Mouse (Mus musculus) hindbrain, embryonic 12.5 days (tissue): ENCODE results near the gene Xlr3c. TPM values are rescaled to one million over a fixed set of nuclear protein-coding genes. Genes with fewer than 3 reads are reported as not detected.
"Not testable (repeated sequence)": the region's sequence is repeated elsewhere in the genome, so short reads cannot be mapped to it uniquely, and the experiment has no call there.

Source experiments
- ATAC-seq: fragments of 200-750 bp; cut with Nextera tagmentation; 2 replicates; pipeline ENCODE4 v1.8.0; 2017; ENCODE audit warnings: moderate TSS enrichment; ENCODE audit not compliant: low FRiP score
- H3K27ac ChIP-seq: fragments of 300-500 bp; sonication (generic); 2 replicates; pipeline ENCODE4 v1.5.1; 2016; ENCODE audit warnings: mild to moderate bottlenecking
- H3K27me3 ChIP-seq: fragments of 300-500 bp; sonication (generic); 2 replicates; pipeline ENCODE4 v1.6.1; 2016; ENCODE audit warnings: mild to moderate bottlenecking
- H3K36me3 ChIP-seq: fragments of 300-500 bp; sonication (generic); 2 replicates; pipeline ENCODE4 v1.6.1; 2016; ENCODE audit warnings: mild to moderate bottlenecking
- H3K4me1 ChIP-seq: fragments of 300-500 bp; sonication (generic); 2 replicates; pipeline ENCODE4 v1.6.1; 2016
- H3K4me2 ChIP-seq: fragments of 300-500 bp; sonication (generic); replicated peaks from 2 replicates; pipeline ENCODE4 v1.6.1; 2016; ENCODE audit warnings: mild to moderate bottlenecking
- H3K4me3 ChIP-seq: fragments of 300-500 bp; sonication (generic); 2 replicates; pipeline ENCODE4 v1.5.1; 2016; ENCODE audit warnings: mild to moderate bottlenecking
- H3K9ac ChIP-seq: fragments of 300-500 bp; sonication (generic); 2 replicates; pipeline ENCODE4 v1.6.1; 2016; ENCODE audit warnings: mild to moderate bottlenecking, moderate library complexity
- H3K9me3 ChIP-seq: fragments of 300-500 bp; sonication (generic); replicated peaks from 2 replicates; pipeline ENCODE4 v1.6.1; 2016; ENCODE audit warnings: mild to moderate bottlenecking
- WGBS: fragments of 180-500 bp; shearing (Covaris S2); methylation state at CpG from one replicate; pipeline ENCODE4 v1.1.7; 2016; 5-methylcytosine and 5-hydroxymethylcytosine counted together
- polyA plus RNA-seq: library from polyadenylated mRNA; unstranded; fragments of >200 nt; fragmentation: Nextera tagmentation; extraction: Ambion mirVana; gene quantifications from 2 replicates; pipeline ENCODE4 v1.2.1, GENCODE M21; 2016

The Xlr3c gene
- 0.35 and 0.43 TPM in 2 replicates for polyA plus RNA-seq

DNA sequence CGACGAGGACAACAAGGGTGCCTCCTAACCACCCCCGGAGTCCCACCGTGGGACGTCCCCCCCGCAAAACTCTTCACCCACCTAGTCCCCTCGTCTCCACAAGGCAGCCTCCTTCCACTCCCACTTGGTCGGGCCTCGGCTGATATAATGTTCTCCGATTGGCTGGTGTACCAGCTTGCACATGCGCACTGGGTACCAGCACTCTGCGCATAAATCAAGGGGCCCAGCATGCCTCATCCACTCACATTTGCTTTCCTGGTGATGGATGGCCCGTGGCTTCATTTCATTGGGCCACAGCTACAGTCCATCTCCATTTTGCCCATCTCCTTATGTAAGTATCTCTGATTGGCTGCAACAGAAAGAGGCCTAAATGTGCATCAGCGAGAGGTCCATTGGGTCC, at the start of gene Xlr3c:
Gene Xlr3c (minus strand): TSS at position 121 of the 400 bp plus-strand sequence.
- not testable (repeated sequence) for H3K27me3 ChIP-seq, H3K9ac ChIP-seq, H3K4me2 ChIP-seq, H3K4me3 ChIP-seq, H3K27ac ChIP-seq, ATAC-seq, H3K36me3 ChIP-seq, H3K4me1 ChIP-seq, H3K9me3 ChIP-seq
- 92% methylated on average over 14 of the region's 14 CpGs for WGBS

DNA sequence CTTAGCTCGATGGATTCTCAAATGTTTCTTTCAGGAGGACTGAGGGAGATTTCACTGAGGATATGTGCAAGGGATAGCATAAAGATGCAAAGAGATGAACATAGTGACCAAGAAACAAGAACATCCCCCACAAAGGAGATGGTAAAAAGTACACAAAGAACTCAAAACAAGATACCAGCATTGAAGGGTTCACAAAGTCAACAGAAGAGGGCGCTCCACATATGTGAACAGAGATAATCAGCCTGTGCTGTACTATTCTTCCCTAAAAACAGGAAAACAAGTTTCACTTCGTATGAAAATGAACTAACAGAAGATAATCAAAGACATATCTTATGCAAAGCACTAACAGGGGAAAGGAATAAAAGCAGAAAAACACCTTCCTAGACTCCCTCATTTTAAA, 47.3 kb upstream of the Xlr3c start:
- H3K9me3 ChIP-seq, result no peaks in the 10 kb centered on the region
- no peak overlapping the region for H3K4me3 ChIP-seq
- no peak overlapping the region for H3K9ac ChIP-seq
- H3K4me2 ChIP-seq, result no peak overlapping the region
- H3K36me3 ChIP-seq, result no peaks in the 10 kb centered on the region
- H3K4me1 ChIP-seq, result no peaks in the 10 kb centered on the region
- H3K27ac ChIP-seq, result no peak overlapping the region
- ATAC-seq, result no peak
- H3K27me3 ChIP-seq, result no peaks in the 10 kb centered on the region
- WGBS, result 38% methylated on average over 3 of the region's 3 CpGs

GRCm38 (mm10) chrX:73295745-73296144, 30.6 kb upstream of the Xlr3c start:
- H3K4me1 ChIP-seq, H3K27ac ChIP-seq, H3K27me3 ChIP-seq, ATAC-seq, H3K9me3 ChIP-seq, H3K4me3 ChIP-seq, H3K36me3 ChIP-seq, H3K9ac ChIP-seq, H3K4me2 ChIP-seq: not testable (repeated sequence)
- WGBS, result 73% methylated on average over 8 of the region's 10 CpGs

- not testable (repeated sequence) for H3K9ac ChIP-seq, H3K36me3 ChIP-seq, H3K9me3 ChIP-seq, ATAC-seq, H3K4me3 ChIP-seq, H3K27ac ChIP-seq, H3K4me2 ChIP-seq, H3K4me1 ChIP-seq, H3K27me3 ChIP-seq
- WGBS, result 89% methylated on average over 15 of the region's 17 CpGs
Measured at GRCm38 (mm10) chrX:73292876-73293275, 27.7 kb upstream of the Xlr3c start, which contains the start of the genes Xlr5a and Xlr5c. Gene Xlr5a, minus strand, starts transcription at chrX:73292976. Gene Xlr5c, minus strand, starts transcription at chrX:73292976.

DNA sequence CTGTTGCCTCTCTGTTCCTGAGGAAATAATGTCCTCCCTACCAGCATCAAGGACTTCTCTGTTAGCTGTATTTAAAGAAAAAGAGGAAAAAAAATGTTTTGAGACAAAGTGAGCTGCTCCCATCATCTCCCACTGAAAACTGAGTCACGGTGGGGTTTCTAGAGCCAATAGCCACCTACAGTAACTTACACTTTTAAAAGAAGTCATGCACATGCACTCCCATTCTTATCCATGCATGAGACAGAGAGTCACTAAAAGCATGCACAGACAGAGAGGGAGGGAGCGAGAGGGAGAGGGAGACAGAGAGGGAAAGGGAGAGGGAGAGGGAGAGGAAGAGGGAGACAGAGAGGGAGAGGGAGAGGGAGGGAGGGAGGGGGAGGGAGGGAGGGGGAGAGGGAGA, 2.8 kb downstream of the Xlr3c start:
- not testable (repeated sequence) for H3K9me3 ChIP-seq, H3K4me1 ChIP-seq, H3K4me2 ChIP-seq, H3K9ac ChIP-seq, ATAC-seq, H3K27ac ChIP-seq, H3K36me3 ChIP-seq, H3K27me3 ChIP-seq, H3K4me3 ChIP-seq
- 92% methylated on average over 1 of the region's 2 CpGs for WGBS

DNA sequence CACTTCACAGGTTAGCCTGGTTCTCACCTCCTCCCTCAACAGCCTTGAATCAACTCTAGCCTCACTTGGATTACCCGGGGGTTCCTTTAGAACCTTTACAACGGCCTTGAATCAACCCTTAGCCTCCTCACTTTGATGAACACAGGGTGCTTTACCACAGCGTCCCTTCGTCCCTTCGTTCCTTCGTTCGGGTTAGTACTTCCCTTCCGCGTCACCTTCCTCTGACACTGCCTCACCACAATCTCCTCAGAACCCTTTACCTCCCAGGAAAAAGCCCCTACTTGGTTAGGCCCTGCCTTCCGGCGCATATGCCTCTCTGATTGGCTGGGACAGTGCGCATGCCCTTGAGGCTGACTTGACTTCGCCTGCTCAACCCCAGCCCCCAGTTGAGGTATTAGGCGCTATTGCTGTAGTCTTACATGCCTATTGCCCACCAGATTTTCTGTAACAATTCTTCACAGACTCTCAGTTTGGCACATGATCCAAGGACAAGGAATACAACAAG, 22.3 kb downstream of the Xlr3c start, which contains the start of gene Xlr4c:
Gene Xlr4c (minus strand): TSS at position 310 of the 505 bp plus-strand sequence.
- ATAC-seq, H3K27me3 ChIP-seq, H3K4me2 ChIP-seq, H3K9ac ChIP-seq, H3K4me1 ChIP-seq, H3K9me3 ChIP-seq, H3K4me3 ChIP-seq, H3K36me3 ChIP-seq, H3K27ac ChIP-seq: not testable (repeated sequence)
- 91% methylated on average over 14 of the region's 14 CpGs for WGBS

DNA sequence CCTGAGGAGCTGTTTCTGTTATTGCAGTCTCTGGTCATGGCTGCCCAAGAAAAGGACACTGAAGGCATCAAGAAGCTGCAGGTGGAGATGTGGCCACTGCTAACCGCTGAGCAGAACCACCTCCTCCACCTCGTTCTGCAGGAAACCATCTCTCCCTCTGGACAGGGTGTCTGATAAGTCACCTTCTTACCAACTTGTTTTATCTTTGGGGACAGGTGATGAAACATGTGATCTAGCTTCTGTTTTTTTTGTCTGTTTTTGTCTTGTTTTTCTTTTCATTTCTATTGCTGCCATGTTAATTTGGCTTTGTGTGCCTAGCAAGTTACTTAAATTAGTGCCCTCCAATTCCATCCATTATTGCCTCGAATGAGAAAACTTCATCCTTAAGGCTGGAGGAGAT, 35.9 kb downstream of the Xlr3c start:
- H3K4me3 ChIP-seq, result peak overlapping the region; percentile 62
- peak overlapping the region; percentile 92 for H3K27ac ChIP-seq
- H3K36me3 ChIP-seq, result no peaks in the 10 kb centered on the region
- H3K4me1 ChIP-seq, result no peaks in the 10 kb centered on the region
- H3K27me3 ChIP-seq, result peaks cover 11% of the 10 kb centered on the region; the same call in 1 of the 2 replicates
- 43% methylated on average over 3 of the region's 3 CpGs for WGBS
- peak overlapping the region; percentile 72 for H3K9ac ChIP-seq
- H3K9me3 ChIP-seq, result no peaks in the 10 kb centered on the region
- peak overlapping the region; percentile 71 for H3K4me2 ChIP-seq
- no peak for ATAC-seq

DNA sequence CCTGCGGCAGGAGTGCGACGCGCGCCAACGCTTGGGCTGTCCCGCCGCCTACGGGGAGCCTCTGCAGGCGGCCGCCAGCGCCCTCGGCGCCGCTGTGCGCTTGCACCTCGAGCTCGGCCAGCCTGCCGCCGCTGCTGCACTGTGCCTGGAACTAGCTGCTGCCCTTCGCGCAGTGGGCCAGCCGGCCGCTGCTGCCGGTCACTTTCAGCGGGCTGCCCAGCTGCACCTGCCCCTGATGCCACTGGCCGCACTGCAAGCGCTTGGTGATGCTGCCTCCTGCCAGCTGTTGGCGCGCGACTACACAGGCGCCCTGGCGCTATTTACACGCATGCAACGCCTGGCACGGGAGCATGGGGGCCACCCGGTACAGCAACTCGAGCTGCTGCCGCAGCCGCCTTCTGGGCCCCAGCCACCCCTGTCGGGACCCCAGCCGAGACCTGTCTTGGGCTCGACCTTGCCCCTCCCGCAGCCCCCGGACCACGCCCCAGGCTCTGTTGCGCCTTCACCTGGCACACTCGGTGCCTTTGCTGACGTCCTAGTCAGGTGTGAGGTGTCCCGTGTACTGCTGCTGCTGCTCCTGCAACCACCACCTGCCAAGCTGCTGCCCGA, 36.5 kb downstream of the Xlr3c start:
- Histone ChIP-seq H3K4me2 (peak overlapping the region; percentile 71), H3K27me3 (peaks cover 11% of the 10 kb centered on the region; the same call in 1 of the 2 replicates), H3K36me3 (no peaks in the 10 kb centered on the region), H3K9me3 (no peaks in the 10 kb centered on the region), H3K4me1 (no peaks in the 10 kb centered on the region), H3K4me3 (peak overlapping the region; percentile 62), H3K27ac (peak overlapping the region; percentile 92), H3K9ac (peak overlapping the region; percentile 72)
- 24% methylated on average over 47 of the region's 51 CpGs for WGBS
- peak; percentile 64 for ATAC-seq

DNA sequence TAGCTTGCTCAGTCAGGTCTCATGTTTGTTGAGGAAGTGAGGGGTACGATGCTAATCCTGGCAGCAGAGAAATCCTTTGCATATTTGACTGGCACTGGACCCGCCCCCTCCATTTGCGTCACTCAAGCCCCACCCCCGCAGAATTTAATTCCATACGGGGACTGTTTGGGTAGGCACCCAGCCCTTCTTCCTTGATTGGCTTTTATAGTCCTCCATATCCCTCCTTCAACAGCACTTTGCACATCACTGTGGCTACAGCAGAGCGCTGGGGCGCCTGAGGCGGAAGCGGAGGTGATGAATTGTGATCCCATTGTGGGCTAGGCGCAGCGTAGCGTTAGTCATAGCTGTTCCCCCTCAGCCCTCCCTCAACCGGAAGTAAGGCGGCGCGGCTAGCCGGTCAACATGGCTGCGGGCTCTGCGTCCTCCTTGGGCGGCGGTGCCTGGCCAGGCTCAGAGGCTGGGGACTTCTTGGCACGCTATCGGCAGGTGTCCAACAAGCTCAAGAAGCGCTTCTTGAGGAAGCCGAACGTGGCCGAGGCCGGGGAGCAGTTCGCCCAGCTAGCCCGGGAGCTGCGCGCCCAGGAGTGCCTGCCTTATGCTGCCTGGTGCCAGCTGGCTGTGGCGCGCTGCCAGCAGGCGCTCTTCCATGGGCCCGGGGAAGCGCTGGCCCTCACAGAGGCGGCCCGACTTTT, 37.1 kb downstream of the Xlr3c start, which contains the start of gene F8a:
Gene F8a (plus strand): TSS at position 378 of the 692 bp plus-strand sequence.
- Histone ChIP-seq H3K4me1 (no peaks in the 10 kb centered on the region), H3K9me3 (no peaks in the 10 kb centered on the region), H3K27me3 (peaks cover 11% of the 10 kb centered on the region; the same call in 1 of the 2 replicates), H3K9ac (peak within 1 kb of the TSS; percentile 72), H3K4me2 (peak within 1 kb of the TSS; percentile 71), H3K4me3 (peak within 1 kb of the TSS; percentile 62), H3K36me3 (no peaks in the 10 kb centered on the region), H3K27ac (peak within 1 kb of the TSS; percentile 92)
- peak; percentile 97 for ATAC-seq
- 21% methylated on average over 39 of the region's 39 CpGs for WGBS

GRCm38 (mm10) chrX:73225365-73225764, 39.8 kb downstream of the Xlr3c start:
- no peak overlapping the region for H3K9ac ChIP-seq
- no peaks in the 10 kb centered on the region for H3K4me1 ChIP-seq
- no peak overlapping the region for H3K4me3 ChIP-seq
- no peak for ATAC-seq
- 53% methylated on average over 1 of the region's 1 CpGs for WGBS
- no peaks in the 10 kb centered on the region for H3K9me3 ChIP-seq
- H3K4me2 ChIP-seq, result no peak overlapping the region
- H3K27me3 ChIP-seq, result peaks cover 11% of the 10 kb centered on the region; the same call in 1 of the 2 replicates
- H3K36me3 ChIP-seq, result no peaks in the 10 kb centered on the region
- no peak overlapping the region for H3K27ac ChIP-seq

- H3K27me3 ChIP-seq, H3K4me2 ChIP-seq, H3K27ac ChIP-seq, H3K4me3 ChIP-seq, H3K4me1 ChIP-seq, H3K9ac ChIP-seq, ATAC-seq, H3K9me3 ChIP-seq, H3K36me3 ChIP-seq: not testable (repeated sequence)
- WGBS, result 79% methylated on average over 19 of the region's 19 CpGs
Measured at GRCm38 (mm10) chrX:73213819-73214564, 51.2 kb downstream of the Xlr3c start, which contains the start of gene Xlr4b. Gene Xlr4b, plus strand, starts transcription at chrX:73214333.
